Mouse (Mus musculus): Measurements from ENCODE around the gene Xiap.

- TF ChIP-seq CTCF (IDR thresholded peaks at IDR 0.05; ENCODE audit: low read depth), result no peak
- TF ChIP-seq EP300 (IDR thresholded peaks at IDR 0.05; ENCODE audit: low read depth), result no peak
Observed at GRCm38 (mm10) chrX:42139882-42140281, 80.4 kb downstream of the Xiap start.
